Mouse (Mus musculus) C2C12 (cell line): ENCODE measurements around the gene Ankrd9.

ENCODE experiments used
- CTCF ChIP-seq: IDR thresholded peaks from one replicate; pipeline ENCODE4 v1.5.1; 2011; ENCODE audit not compliant: control insufficient read depth, insufficient read depth, insufficient read length
- FOSL1 ChIP-seq: IDR thresholded peaks from one replicate; pipeline ENCODE4 v1.8.0; 2011; ENCODE audit warnings: mild to moderate bottlenecking, low read length; ENCODE audit not compliant: poor library complexity, insufficient read depth, severe bottlenecking
- MAX ChIP-seq: IDR thresholded peaks from one replicate; pipeline ENCODE4 v1.6.1; 2011; ENCODE audit warnings: mild to moderate bottlenecking, control low read depth
- MYOG ChIP-seq: IDR thresholded peaks from one replicate; pipeline ENCODE4 v1.6.1; 2011; ENCODE audit not compliant: control insufficient read depth, insufficient read length; ENCODE audit errors: extremely low read depth
- USF1 ChIP-seq: IDR thresholded peaks from one replicate; pipeline ENCODE4 v1.6.1; 2011; ENCODE audit warnings: low read depth, mild to moderate bottlenecking, control low read depth, moderate library complexity

DNA sequence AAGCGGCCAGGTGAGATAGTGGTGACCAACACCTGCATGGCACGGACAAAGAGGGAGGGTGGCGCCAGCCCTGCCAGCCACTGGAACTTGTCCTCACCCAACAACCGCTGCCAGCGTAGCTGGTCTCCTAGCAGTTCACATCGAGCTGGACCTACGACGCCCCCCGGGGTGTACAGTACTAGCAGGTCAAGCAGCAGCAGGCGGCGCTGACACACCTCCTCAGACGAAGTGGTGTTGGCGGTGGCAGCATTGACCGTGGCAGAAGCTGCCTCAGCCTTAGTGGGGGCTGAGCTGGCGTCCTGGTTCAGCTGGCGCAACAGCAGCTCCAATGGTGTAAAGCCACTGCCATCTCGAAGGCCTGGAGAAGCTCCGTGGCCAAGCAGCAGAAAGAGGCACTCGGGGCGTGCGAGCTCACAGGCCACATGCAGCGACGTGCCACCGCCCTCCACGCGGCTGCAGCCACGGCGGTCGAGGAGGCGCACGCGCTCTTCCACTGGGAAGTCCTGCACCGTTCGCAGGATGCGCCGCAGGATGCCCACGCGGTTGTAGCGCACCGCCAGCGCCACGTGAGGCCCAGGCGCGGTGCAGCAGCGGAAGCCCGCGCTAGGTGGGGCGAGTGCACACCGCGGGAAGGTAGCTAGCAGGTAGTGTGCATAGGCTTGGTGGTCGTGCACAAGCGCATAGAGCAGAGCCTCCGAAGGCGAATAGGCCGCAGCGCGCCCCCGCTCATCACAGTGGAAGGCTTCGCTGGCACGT is 2.1 kb downstream of the Ankrd9 start:
- TF ChIP-seq CTCF (no peak), MAX (no peak), MYOG (no peak), USF1 (no peak), FOSL1 (no peak)
